Mouse (Mus musculus): ENCODE results near the gene Nenf. TPM values are rescaled to one million over a fixed set of nuclear protein-coding genes. Genes with fewer than 3 reads are reported as not detected.

Gene Nenf
- total RNA-seq, 2 experiments from 2014 or later, result 105 to 108 TPM

- intact Hi-C loops (cut with DNase I), result loop anchor here (5.0 to 10.0 kb wide), 2 partner anchors 400 to 587 kb away; no protein-coding TSS in a partner anchor
- no peak for DNase-seq
Observed at GRCm38 (mm10) chr1:191324733-191325590, 7.0 kb upstream of the Nenf start.

GRCm38 (mm10) chr1:191323381-191323780 lies 5.4 kb upstream of the Nenf start:
- DNase-seq, result no peak
- intact Hi-C loops (cut with DNase I), result loop anchor here (5.0 to 10.0 kb wide), 2 partner anchors 401 to 589 kb away; no protein-coding TSS in a partner anchor

- intact Hi-C loops (cut with DNase I), result no loop called here
- DNase-seq, result no peak
Observed at GRCm38 (mm10) chr1:191318686-191319085, 692 bp upstream of the Nenf start.

GRCm38 (mm10) chr1:191316818-191317217 lies 1.2 kb downstream of the Nenf start:
- DNase-seq, result no peak
- intact Hi-C loops (cut with DNase I), result no loop called here

GRCm38 (mm10) chr1:191313926-191314325 lies 4.1 kb downstream of the Nenf start:
- intact Hi-C loops (cut with DNase I), result loop anchor here (2.0 to 5.0 kb wide), 4 partner anchors 33 to 503 kb away; no protein-coding TSS in a partner anchor
- no peak for DNase-seq

GRCm38 (mm10) chr1:191313158-191313557 lies 4.8 kb downstream of the Nenf start:
- no peak for DNase-seq
- intact Hi-C loops (cut with DNase I), result loop anchor here (2.0 to 5.0 kb wide), 4 partner anchors 34 to 504 kb away; no protein-coding TSS in a partner anchor

- peak; percentile 88 to 91 for DNase-seq
- intact Hi-C loops (cut with DNase I), result loop anchor here (1.0 to 5.0 kb wide), 5 partner anchors 35 to 505 kb away; no protein-coding TSS in a partner anchor
Observed at GRCm38 (mm10) chr1:191312513-191312941, 5.5 kb downstream of the Nenf start.

- no peak for DNase-seq
- intact Hi-C loops (cut with DNase I), result loop anchor here (5.0 kb wide), 2 partner anchors 36 to 506 kb away; no protein-coding TSS in a partner anchor
Observed at GRCm38 (mm10) chr1:191311296-191311898, 6.6 kb downstream of the Nenf start.

GRCm38 (mm10) chr1:191307766-191308455 lies 10.1 kb downstream of the Nenf start:
- intact Hi-C loops (cut with DNase I), result no loop called here
- DNase-seq, result no peak

GRCm38 (mm10) chr1:191306316-191306715 lies 11.7 kb downstream of the Nenf start:
- DNase-seq, result no peak
- intact Hi-C loops (cut with DNase I), result no loop called here

- no peak for DNase-seq
Observed at GRCm38 (mm10) chr1:191305610-191306009, 12.4 kb downstream of the Nenf start.

GRCm38 (mm10) chr1:191304216-191304615 lies 13.8 kb downstream of the Nenf start:
- no peak for DNase-seq
- intact Hi-C loops (cut with DNase I), result no loop called here

More at GRCm38 (mm10) chr1:191305610-191306009, 12.4 kb downstream of the Nenf start:
- intact Hi-C loops (cut with DNase I), result no loop called here

- DNase-seq, result no peak
- intact Hi-C loops (cut with DNase I), result no loop called here
Observed at GRCm38 (mm10) chr1:191303736-191304135, 14.3 kb downstream of the Nenf start.

GRCm38 (mm10) chr1:191301903-191302302 lies 16.1 kb downstream of the Nenf start:
- no peak for DNase-seq
- intact Hi-C loops (cut with DNase I), result no loop called here

GRCm38 (mm10) chr1:191299215-191299942 lies 18.6 kb downstream of the Nenf start:
- intact Hi-C loops (cut with DNase I), result no loop called here
- DNase-seq, result peak; percentile 58 to 70

GRCm38 (mm10) chr1:191298304-191298703 lies 19.7 kb downstream of the Nenf start:
- intact Hi-C loops (cut with DNase I), result no loop called here
- no peak for DNase-seq

- peak; percentile 65 to 71 for DNase-seq
- intact Hi-C loops (cut with DNase I), result no loop called here
Observed at GRCm38 (mm10) chr1:191296445-191296844, 21.5 kb downstream of the Nenf start.

GRCm38 (mm10) chr1:191295784-191296183 lies 22.2 kb downstream of the Nenf start:
- intact Hi-C loops (cut with DNase I), result no loop called here
- no peak for DNase-seq

- DNase-seq, result no peak
- intact Hi-C loops (cut with DNase I), result no loop called here
Observed at GRCm38 (mm10) chr1:191293996-191294795, 23.8 kb downstream of the Nenf start.

All from heart, postnatal 36 days (tissue).